Mouse (Mus musculus): Measurements from ENCODE around the gene Nprl3. TPM values are rescaled to one million over a fixed set of nuclear protein-coding genes. Genes with fewer than 3 reads are reported as not detected.
"Not testable (repeated sequence)": the region's sequence is repeated elsewhere in the genome, so short reads cannot be mapped to it uniquely, and the experiment has no call there.

Gene Nprl3
- total RNA-seq (2015) (15.1 and 16.2 TPM in 2 replicates), total RNA-seq (2017) (14.4 and 17.2 TPM in 2 replicates)

GRCm38 (mm10) chr11:32267188-32267884 lies at the start of gene Nprl3:
TSS of gene Nprl3 (minus strand) at chr11:32267707.
- ATAC-seq (replicated peaks; ENCODE audit: poor library complexity), result peak; percentile 77

DNA sequence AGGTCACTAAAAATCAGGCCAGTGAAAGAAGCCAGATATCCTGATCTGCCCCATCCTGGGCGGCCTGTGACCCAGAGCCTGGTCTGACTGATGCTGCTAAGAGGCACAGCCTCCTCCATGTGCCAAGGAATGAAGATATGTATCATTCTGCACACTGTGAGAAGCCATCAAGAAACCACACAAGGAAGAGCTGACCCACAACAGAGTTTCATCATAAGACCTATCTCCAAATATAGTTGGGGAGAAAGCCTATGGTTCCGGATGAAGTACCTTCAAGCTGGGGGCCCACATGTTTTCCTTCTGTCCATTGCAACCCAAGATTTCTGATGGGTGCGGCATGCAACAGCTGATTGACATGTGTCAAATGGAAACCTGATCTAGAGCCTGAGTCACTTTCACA lies 48.5 kb upstream of the Nprl3 start:
- ATAC-seq (replicated peaks; ENCODE audit: poor library complexity), result 0 out of 2 replicates have a peak, but pooled peaks have one; percentile 18

DNA sequence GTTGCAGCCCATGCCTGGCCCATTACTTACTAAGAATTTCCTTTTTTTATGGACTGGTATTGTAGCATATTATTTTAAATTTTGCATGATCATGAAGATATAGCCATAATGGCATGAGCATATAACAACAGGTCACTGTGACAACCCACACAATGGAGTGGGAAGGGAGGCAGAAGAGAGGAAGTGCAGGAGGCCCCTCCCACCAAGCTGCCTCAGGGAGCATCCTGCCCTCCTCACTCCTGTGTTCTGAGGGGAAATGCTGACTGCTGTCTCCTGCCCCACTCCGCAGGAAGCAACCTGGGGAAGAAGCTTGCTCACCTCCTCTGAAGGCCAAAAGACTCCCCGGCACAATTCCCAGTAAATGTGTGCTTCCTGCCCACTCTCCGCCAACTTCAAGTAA lies 42.4 kb upstream of the Nprl3 start:
- ATAC-seq (replicated peaks; ENCODE audit: poor library complexity), result no peak; the same call in 1 of the 2 replicates

- no peak for ATAC-seq (replicated peaks; ENCODE audit: poor library complexity)
These were observed 41.9 kb upstream of the Nprl3 start for GRCm38 (mm10) chr11:32309446-32309845.

GRCm38 (mm10) chr11:32307006-32307405 lies 39.5 kb upstream of the Nprl3 start:
- ATAC-seq (replicated peaks; ENCODE audit: poor library complexity), result no peak

- ATAC-seq (replicated peaks; ENCODE audit: poor library complexity), result no peak
These were observed 35.9 kb upstream of the Nprl3 start for GRCm38 (mm10) chr11:32303455-32303854.

- ATAC-seq (replicated peaks; ENCODE audit: poor library complexity), result no peak
These were observed 35.4 kb upstream of the Nprl3 start for GRCm38 (mm10) chr11:32302824-32303419.

- ATAC-seq (replicated peaks; ENCODE audit: poor library complexity), result no peak
These were observed 34.0 kb upstream of the Nprl3 start for GRCm38 (mm10) chr11:32301506-32301905.

GRCm38 (mm10) chr11:32300279-32301267 lies 33.1 kb upstream of the Nprl3 start:
- ATAC-seq (replicated peaks; ENCODE audit: poor library complexity), result peak; percentile 20

- ATAC-seq (replicated peaks; ENCODE audit: poor library complexity), result peak; percentile 70
These were observed 32.4 kb upstream of the Nprl3 start, which contains the start of gene Hbq1a for GRCm38 (mm10) chr11:32299865-32300264. TSS of gene Hbq1a (plus strand) at chr11:32300069.

- ATAC-seq (replicated peaks; ENCODE audit: poor library complexity), result no peak
These were observed 31.0 kb upstream of the Nprl3 start for GRCm38 (mm10) chr11:32298532-32298918.

DNA sequence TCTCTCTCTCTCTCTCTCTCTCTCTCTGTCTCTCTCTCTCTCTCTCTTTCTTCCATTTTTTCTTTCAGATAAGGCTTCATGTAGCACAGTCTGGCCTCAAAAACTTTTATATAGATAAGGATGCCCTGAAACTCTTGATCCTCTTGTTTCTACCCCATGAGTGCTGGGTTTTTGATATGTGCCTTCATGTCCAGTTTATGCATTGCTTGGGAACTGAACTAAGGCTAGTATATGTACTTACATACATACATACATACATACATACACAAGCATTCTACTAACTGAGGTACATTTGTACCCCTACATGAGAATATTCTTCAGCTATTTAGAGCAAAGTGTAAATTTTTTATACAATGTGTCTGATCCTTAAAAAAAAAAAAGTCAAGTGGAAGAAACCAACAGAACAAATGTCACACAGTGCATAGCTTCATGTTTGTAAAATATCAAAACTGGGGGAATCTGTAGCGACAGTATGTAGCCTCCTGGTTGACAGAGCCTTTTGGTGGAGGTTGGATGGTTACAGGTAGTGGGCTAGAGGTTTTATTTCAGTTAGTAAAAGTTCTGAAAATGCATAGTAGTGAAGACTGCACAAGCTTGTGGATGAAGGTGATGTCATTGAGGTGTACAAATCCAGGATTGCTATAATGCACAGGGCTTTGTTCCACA lies 30.5 kb upstream of the Nprl3 start:
- no peak for ATAC-seq (replicated peaks; ENCODE audit: poor library complexity)

DNA sequence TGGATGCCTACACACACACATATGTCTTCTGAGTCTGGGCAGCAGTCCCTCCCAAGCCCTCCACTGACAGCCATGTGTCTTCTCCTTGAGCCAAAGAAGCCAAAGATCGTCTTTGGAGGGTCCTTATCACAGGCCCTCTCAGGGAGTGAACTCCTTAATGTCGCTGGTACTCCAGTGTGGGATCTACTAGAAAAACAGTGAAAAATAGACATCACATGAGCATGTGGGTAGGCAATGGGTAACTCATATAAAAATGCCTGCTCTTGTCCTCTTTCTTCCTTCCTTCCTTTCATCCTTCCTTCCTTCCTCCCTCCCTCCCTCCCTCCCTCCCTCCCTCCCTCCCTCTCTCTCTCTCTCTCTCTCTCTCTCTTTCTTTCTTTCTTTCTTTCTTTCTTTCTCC lies 29.9 kb upstream of the Nprl3 start:
- ATAC-seq (replicated peaks; ENCODE audit: poor library complexity), result not testable (repeated sequence)

GRCm38 (mm10) chr11:32296203-32296602 lies 28.7 kb upstream of the Nprl3 start, which contains the start of gene Hba-a2:
TSS of gene Hba-a2 (plus strand) at chr11:32296489.
- ATAC-seq (replicated peaks; ENCODE audit: poor library complexity), result peak; percentile 77

- ATAC-seq (replicated peaks; ENCODE audit: poor library complexity), result peak; percentile 35; the same call in 1 of the 2 replicates
These were observed 26.0 kb upstream of the Nprl3 start for GRCm38 (mm10) chr11:32293479-32293878.

GRCm38 (mm10) chr11:32292819-32293218 lies 25.3 kb upstream of the Nprl3 start:
- not testable (repeated sequence) for ATAC-seq (replicated peaks; ENCODE audit: poor library complexity)

GRCm38 (mm10) chr11:32287493-32287825 lies 20.0 kb upstream of the Nprl3 start:
- ATAC-seq (replicated peaks; ENCODE audit: poor library complexity), result no peak

- ATAC-seq (replicated peaks; ENCODE audit: poor library complexity), result peak; percentile 74
These were observed 19.4 kb upstream of the Nprl3 start, which contains the start of gene Hbq1b for GRCm38 (mm10) chr11:32286695-32287492. TSS of gene Hbq1b (plus strand) at chr11:32286965.

DNA sequence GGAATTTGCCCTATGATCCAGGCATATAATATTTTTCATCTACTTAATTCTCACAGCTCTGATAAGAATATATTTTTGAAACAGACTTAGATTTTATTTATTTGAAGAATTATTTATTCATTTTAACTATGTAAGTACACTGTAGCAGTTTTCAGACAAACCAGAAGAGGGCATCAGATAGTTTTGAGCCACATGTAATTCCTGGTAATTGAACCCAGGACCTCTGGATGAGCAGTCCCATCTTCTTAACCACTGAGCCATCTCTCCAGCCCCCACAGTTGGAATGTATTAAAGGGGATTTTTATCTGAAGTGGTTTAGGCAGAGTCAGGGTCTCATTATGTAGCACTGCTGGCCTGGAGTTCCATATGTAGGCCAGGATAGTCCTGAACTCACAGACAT lies 18.4 kb upstream of the Nprl3 start:
- not testable (repeated sequence) for ATAC-seq (replicated peaks; ENCODE audit: poor library complexity)
